Mouse (Mus musculus) ES-E14 (cell line): ENCODE results near the gene Samd14. TPM values are rescaled to one million over a fixed set of nuclear protein-coding genes. Genes with fewer than 3 reads are reported as not detected.
"Not testable (repeated sequence)": the region's sequence is repeated elsewhere in the genome, so short reads cannot be mapped to it uniquely, and the experiment has no call there.

Experiments used
- DNase-seq: peaks from one replicate; pipeline ENCODE4 v3.0.0-alpha.2; 2013; ENCODE audit warnings: low read depth, low spot score
- H3K27ac ChIP-seq: 2 replicates; pipeline ENCODE4 v1.5.1; 2012; ENCODE audit warnings: low read depth, mild to moderate bottlenecking, low read length, moderate library complexity, mixed read lengths; ENCODE audit not compliant: poor library complexity, insufficient read depth, severe bottlenecking
- H3K36me3 ChIP-seq: 2 replicates; pipeline ENCODE4 v1.6.1; 2012; ENCODE audit warnings: mild to moderate bottlenecking, low read length, moderate library complexity, mixed read lengths; ENCODE audit not compliant: control insufficient read depth, poor library complexity, insufficient read depth, severe bottlenecking
- H3K4me1 ChIP-seq, 2 experiments: fragments of 150-350 bp in 1 of 2; sonication (generic) in 1 of 2; 2 replicates each; pipeline ENCODE4 v1.6.1; 2012; ENCODE audit warnings: low read length in 2 of 2, mild to moderate bottlenecking in 1 of 2, mixed read lengths in 1 of 2; ENCODE audit not compliant: control insufficient read depth in 2 of 2, insufficient read depth in 2 of 2, poor library complexity in 1 of 2
- H3K4me3 ChIP-seq, 2 experiments: fragments of 150-350 bp in 1 of 2; sonication (generic) in 1 of 2; 2 replicates each; pipeline ENCODE4 v1.5.1; 2012; ENCODE audit warnings: low read length in 2 of 2, low read depth in 1 of 2, mild to moderate bottlenecking in 1 of 2, mixed read lengths in 1 of 2; ENCODE audit not compliant: insufficient read depth in 1 of 2, poor library complexity in 1 of 2, severe bottlenecking in 1 of 2
- H3K9ac ChIP-seq: 2 replicates; pipeline ENCODE4 v1.6.1; 2012; ENCODE audit warnings: low read depth, mild to moderate bottlenecking, low read length, mixed read lengths; ENCODE audit not compliant: poor library complexity, insufficient read depth, severe bottlenecking
- H3K9me3 ChIP-seq: fragments of 150-350 bp; sonication (generic); 2 replicates; pipeline ENCODE4 v1.6.1; 2012; ENCODE audit warnings: low read depth, mild to moderate bottlenecking, low read length; ENCODE audit not compliant: control insufficient read depth, insufficient read depth
- CHD2 ChIP-seq: IDR thresholded peaks from 2 replicates; pipeline ENCODE4 v1.6.1; 2014; ENCODE audit warnings: mild to moderate bottlenecking, low read depth, low read length, inconsistent platforms
- HCFC1 ChIP-seq: IDR thresholded peaks from 2 replicates; pipeline ENCODE4 v1.6.1; 2012; ENCODE audit warnings: low read length, inconsistent platforms, borderline replicate concordance; ENCODE audit not compliant: insufficient read depth
- MAFK ChIP-seq: IDR thresholded peaks from 2 replicates; pipeline ENCODE4 v1.6.1; 2014; ENCODE audit warnings: mild to moderate bottlenecking, low read depth, low read length, inconsistent platforms; ENCODE audit not compliant: insufficient read depth
- ZC3H11A ChIP-seq: IDR thresholded peaks from 2 replicates; pipeline ENCODE4 v1.6.1; 2012; ENCODE audit warnings: low read depth, mild to moderate bottlenecking, inconsistent platforms, low read length, borderline replicate concordance
- ZNF384 ChIP-seq: IDR thresholded peaks from 2 replicates; pipeline ENCODE4 v1.6.1; 2012; ENCODE audit warnings: low read depth, low read length, inconsistent platforms
- in situ Hi-C, 2 experiments: fragments of 600-800 bp; cut with MboI; formaldehyde crosslinking; loops; one replicate each; pipeline ENCODE4 v1.15.1; 2025; ENCODE audit warnings: low sequenced_read_pairs in 2 of 2, inconsistent platforms in 1 of 2; ENCODE audit not compliant: unreplicated experiment in 2 of 2
- total RNA-seq: library from RNA; depleted of rRNA; stranded (reverse); fragments of 300-350 nt; gene quantifications from 2 replicates; pipeline ENCODE4 v1.2.3, GENCODE M21; 2012

Gene Samd14
- total RNA-seq, 1 experiment = 0.89 TPM

- Histone ChIP-seq H3K36me3 (peaks cover 6% of the 10 kb centered on the region; the same call in 1 of the 2 replicates), H3K4me1 (peaks cover 2 to 10% of the 10 kb centered on the region in 2 experiments; a peak in 2 of 4 replicates), H3K27ac (no peak overlapping the region), H3K9ac (peak overlapping the region; percentile 47; the same call in 1 of the 2 replicates), H3K4me3 (peak overlapping the region; percentile 61 to 64), H3K9me3 (no peaks in the 10 kb centered on the region)
- in situ Hi-C loops = no loop called here
- no peak for TF ChIP-seq HCFC1
- no peak for TF ChIP-seq MAFK
- TF ChIP-seq CHD2 = no peak
- TF ChIP-seq ZNF384 = no peak
- TF ChIP-seq ZC3H11A = no peak
- no peak for DNase-seq
Observed at GRCm38 (mm10) chr11:95008661-95009628, 734 bp upstream of the Samd14 start.

- no peak for DNase-seq
- TF ChIP-seq ZC3H11A (no peak), ZNF384 (no peak), MAFK (no peak)
- H3K9ac ChIP-seq = no peak overlapping the region
- no peak overlapping the region for H3K27ac ChIP-seq
- in situ Hi-C loops = no loop called here
- H3K36me3 ChIP-seq = peaks cover 3% of the 10 kb centered on the region; the same call in 1 of the 2 replicates
- H3K9me3 ChIP-seq = no peaks in the 10 kb centered on the region
- peaks cover 2 to 10% of the 10 kb centered on the region in 2 experiments; a peak in 2 of 4 replicates for H3K4me1 ChIP-seq
- H3K4me3 ChIP-seq = peak overlapping the region; percentile 61 to 64
Observed at GRCm38 (mm10) chr11:95010141-95010739, 561 bp downstream of the Samd14 start.

GRCm38 (mm10) chr11:95010841-95011403, 1.2 kb downstream of the Samd14 start:
- in situ Hi-C loops, H3K9ac ChIP-seq, H3K36me3 ChIP-seq, H3K4me3 ChIP-seq, H3K9me3 ChIP-seq, DNase-seq, H3K27ac ChIP-seq, H3K4me1 ChIP-seq: not testable (repeated sequence)

- H3K9ac ChIP-seq = no peak overlapping the region
- no peaks in the 10 kb centered on the region for H3K9me3 ChIP-seq
- no peak overlapping the region for H3K27ac ChIP-seq
- DNase-seq = no peak
- in situ Hi-C loops = no loop called here
- TF ChIP-seq HCFC1 (no peak), MAFK (no peak)
- H3K4me3 ChIP-seq = no peak overlapping the region
- no peaks in the 10 kb centered on the region for H3K36me3 ChIP-seq
- peaks cover 2 to 6% of the 10 kb centered on the region in 2 experiments; a peak in 2 of 4 replicates for H3K4me1 ChIP-seq
Observed at GRCm38 (mm10) chr11:95011416-95011815, 1.7 kb downstream of the Samd14 start.
